Mouse (Mus musculus): ENCODE results near the gene Gtf3c2.
"Not testable (repeated sequence)": the region's sequence is repeated elsewhere in the genome, so short reads cannot be mapped to it uniquely, and the experiment has no call there.

Gene Gtf3c2

GRCm38 (mm10) chr5:31179766-31180630 is at the start of gene Gtf3c2, which contains the start of gene Gm29609:
Gene Gtf3c2 (minus strand): TSS chr5:31180144.
Gene Gm29609 (minus strand): TSS chr5:31179911.
- DNase-seq (ENCODE audit: low spot score): peak; percentile 80

GRCm38 (mm10) chr5:31226641-31227040 is 46.7 kb upstream of the Gtf3c2 start:
- DNase-seq (ENCODE audit: low spot score): no peak

GRCm38 (mm10) chr5:31222696-31223095 is 42.8 kb upstream of the Gtf3c2 start:
- DNase-seq (ENCODE audit: low spot score): no peak

- no peak for DNase-seq (ENCODE audit: low spot score)
Observed at GRCm38 (mm10) chr5:31221304-31221945, 41.5 kb upstream of the Gtf3c2 start.

DNA sequence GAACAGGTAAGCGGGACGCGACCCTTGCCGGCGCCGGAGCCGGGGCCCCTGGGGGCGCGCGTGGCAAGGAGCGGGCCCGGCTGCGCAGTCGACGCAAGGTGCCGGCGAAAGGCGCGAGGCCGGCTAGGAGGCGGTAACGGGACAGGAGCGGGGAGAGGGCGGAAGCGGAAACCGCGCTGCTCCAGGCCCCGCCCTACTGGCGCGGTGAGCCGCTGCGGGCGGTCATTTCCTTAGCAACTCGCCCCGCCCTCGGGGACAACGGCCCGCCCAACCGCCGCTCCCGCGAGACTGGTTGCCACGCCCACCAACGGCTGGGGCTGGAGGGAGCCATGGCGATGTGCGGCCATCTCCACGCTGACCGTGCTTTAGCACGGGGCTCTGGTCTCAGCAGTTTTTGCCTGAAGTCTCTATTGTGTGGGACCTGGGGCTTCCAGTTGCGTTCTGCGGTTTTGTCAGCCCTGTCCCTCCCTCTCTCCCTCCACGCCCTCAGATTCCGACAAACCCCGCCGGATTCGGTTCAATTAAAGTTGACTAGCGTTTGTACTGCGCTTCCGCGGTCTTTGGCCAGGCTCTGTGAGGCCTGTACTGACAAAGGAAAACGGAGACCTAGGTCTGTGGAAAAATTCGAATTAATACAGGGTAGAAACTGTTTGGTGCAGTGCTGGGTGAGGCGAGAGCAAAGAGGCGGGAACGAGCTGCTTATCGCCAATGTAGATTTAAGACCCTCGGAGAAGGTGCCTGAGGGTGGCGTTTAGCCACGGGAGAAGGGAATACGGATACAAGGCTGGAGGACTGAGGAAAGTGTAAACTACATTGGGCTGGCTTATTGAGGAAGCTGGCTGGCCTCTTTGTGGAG is 40.7 kb upstream of the Gtf3c2 start, which contains the start of gene Ppm1g:
TSS of gene Ppm1g (minus strand) at position 240 of the 856 bp plus-strand sequence.
- peak; percentile 94 for DNase-seq (ENCODE audit: low spot score)

DNA sequence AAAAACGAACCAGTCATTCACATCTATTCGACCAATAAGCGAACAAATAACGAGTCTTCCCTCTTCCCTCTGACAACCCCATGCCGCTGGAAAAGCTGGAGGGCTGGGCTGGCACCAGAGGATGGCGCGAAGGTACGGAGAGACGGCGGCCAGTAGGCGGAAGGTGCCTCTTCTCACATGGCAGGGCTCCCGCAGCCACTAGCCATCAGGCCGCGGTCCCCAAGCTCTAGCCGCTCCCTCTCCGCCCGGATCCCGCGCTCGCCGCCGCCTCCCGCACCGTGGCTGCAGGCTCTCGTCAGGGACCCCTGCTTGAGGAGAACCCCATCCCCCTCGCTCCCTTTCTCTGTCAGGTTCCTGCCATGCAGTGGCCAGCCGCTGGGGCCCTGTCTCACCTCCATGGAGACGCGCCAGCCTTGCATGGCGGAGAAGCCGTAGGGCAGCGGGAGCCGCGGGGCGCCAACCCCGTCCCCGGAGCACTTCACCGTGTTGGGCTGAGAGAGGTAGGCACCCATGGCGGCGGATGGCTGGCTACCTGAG is 40.0 kb upstream of the Gtf3c2 start:
- no peak for DNase-seq (ENCODE audit: low spot score)

DNA sequence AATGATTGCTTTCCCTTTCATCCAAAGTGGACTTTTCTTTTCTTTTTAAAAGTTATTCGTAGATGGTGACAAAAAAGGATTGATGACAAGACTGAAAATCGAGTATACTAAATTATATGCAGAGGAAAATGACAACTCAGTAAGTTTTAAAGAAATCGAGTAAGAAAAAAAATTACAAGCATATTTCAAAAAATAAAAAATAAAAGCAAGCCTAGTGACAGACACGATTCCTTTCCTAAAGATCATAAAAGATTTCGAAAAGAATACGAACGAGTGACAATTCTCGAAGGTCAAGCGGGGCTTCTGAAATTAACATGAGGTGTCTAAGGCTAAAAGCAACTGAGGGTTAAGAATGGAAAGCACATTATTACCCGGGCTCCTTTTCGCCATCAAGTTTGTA is 39.5 kb upstream of the Gtf3c2 start:
- no peak for DNase-seq (ENCODE audit: low spot score)

DNA sequence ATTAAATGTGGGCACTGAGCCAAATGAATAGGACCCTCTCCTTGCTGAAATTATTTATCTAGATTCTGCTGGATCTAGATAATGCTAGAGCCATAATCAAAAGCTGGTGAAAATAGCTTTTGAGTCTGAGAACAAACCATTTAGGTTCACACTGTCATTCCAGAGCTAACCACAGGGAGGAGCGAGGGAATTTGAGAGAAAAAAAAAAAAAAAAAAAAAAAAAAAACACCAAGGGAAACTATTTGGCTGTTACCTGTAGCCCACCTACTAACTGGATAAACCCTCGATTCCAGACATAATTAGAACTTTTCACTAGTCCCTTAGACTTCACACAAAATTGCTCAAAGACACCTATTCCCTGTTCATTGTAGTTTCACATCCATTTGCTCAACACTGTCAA is 39.1 kb upstream of the Gtf3c2 start:
- DNase-seq (ENCODE audit: low spot score): no peak

GRCm38 (mm10) chr5:31218294-31218693 is 38.4 kb upstream of the Gtf3c2 start:
- DNase-seq (ENCODE audit: low spot score): no peak

GRCm38 (mm10) chr5:31216554-31216953 is 36.6 kb upstream of the Gtf3c2 start:
- not testable (repeated sequence) for DNase-seq (ENCODE audit: low spot score)

DNA sequence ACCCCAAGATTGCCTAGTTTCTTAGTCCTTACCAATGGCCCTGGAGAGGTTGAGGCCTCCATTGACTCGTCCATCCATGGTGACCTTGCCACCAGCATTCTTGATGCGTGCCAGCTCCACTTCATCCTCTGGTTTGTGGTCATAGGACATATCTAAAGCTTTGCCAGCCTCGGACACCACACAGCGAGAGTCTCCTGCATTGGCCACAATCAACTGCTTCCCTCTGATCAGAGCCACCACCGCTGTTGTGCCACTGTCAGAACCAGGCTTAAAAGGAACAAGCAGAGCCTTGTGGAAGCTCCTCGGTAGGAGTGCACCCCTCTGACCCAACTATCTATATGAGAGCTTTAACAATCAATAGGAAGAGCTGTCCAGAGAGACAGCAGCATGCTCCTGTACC is 24.5 kb upstream of the Gtf3c2 start:
- no peak for DNase-seq (ENCODE audit: low spot score)

GRCm38 (mm10) chr5:31203866-31204265 is 23.9 kb upstream of the Gtf3c2 start:
- DNase-seq (ENCODE audit: low spot score): no peak

GRCm38 (mm10) chr5:31202933-31203332 is 23.0 kb upstream of the Gtf3c2 start:
- DNase-seq (ENCODE audit: low spot score): no peak

- peak; percentile 81 for DNase-seq (ENCODE audit: low spot score)
Observed at GRCm38 (mm10) chr5:31201742-31202590, 22.0 kb upstream of the Gtf3c2 start, which contains the start of gene Zfp513. Gene Zfp513 (minus strand): TSS chr5:31202303.

GRCm38 (mm10) chr5:31201042-31201741 is 21.2 kb upstream of the Gtf3c2 start:
- no peak for DNase-seq (ENCODE audit: low spot score)

DNA sequence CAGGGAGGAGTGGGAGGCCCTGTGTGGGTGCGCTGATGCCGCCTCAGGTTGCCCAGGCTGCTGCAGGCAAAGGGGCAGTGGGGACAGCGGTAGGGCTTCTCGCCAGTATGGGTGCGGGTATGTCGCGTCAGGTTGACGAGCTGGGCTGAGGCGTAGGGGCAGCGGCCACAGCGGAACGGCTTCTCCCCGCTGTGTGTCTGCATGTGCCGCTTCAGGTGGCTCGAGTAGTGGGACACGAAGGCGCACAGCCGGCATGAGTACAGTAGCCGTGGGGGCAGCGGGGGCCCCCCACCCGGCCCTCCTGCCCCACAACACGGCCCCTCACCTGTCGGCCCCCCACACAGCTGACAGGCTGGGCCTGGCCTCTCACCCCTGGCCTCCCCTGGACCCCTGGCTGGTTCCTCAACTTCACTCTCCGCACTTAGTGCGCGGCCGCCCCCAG is 20.4 kb upstream of the Gtf3c2 start:
- DNase-seq (ENCODE audit: low spot score): no peak

DNA sequence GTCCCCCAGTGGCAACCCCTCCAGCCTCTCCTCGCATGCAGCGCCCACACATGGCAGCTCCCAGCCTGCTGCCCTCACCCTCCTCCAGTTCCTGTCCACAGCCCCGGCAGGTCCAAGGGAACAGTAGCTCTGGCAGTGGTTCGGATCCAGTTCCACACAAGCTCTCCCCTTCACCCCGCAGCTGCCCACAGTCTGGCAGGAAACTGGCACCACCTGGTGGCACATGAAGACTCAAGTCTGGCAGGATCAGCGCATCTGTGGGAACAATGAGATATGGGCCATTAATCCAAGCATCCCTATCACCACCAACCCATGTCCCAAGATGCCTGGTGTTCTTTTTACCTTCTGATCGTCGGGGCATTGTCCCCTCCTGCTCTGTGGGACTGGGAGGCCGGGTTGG is 19.9 kb upstream of the Gtf3c2 start:
- DNase-seq (ENCODE audit: low spot score): no peak

DNA sequence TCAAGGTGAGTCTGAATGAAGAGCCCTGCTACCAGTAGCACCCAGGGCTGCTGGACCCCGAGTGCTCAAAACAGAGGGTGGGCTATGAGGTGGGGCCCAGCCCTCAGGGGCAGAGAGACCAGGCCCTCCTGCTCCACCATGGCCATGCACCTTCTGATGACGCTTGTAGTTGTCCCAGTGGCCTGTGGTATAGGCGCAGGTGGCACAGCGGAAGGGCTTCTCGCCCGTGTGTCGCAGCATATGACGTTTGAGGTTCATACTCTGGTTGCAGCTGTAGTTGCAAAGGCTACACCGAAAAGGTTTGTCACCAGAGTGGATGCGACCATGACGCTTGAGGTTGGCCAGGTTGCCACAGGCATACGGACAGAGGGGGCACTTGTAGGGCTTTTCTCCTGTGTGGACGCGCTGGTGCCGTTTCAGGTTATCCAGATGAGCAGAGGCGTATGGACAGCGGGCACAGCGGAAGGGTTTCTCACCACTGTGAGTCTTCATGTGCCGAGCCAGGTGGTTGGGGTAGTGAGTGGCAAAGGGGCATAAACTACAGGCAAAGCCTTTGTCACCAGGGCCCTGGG is 19.5 kb upstream of the Gtf3c2 start:
- no peak for DNase-seq (ENCODE audit: low spot score)

DNA sequence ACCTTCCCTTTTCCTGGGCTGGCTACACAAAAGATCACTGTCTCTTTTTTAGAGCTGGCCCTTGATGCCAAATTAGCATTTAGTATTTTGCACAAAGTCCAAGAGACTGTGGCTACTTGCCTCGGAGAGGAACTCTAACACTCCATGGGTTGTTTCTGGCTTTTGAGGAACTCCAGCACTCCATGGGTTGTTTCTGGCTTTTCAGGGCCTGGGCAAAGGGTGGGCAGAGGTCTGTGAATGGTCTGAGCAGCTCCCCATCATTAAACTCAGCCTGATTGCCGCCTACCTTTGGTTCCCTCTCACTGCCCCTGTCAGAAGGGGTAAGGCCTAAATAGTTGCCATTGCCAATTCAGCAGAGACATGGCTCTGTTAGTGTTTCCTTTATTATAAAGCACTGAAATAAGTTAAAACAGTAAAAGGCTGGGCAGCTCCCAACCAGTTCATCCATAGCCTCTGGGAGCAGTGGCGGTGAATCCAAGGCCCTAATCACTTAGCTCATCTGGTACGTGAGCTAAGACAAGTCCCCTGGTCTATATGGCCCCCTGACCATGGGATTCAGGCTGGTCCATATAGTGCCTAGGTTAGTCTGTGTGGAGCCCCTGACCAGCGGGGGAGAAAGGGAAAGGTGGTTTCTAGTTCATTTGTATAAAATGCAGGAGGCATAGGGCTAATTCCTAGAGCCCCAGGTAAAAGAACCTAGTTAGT is 18.8 kb upstream of the Gtf3c2 start:
- DNase-seq (ENCODE audit: low spot score): no peak
